Mouse (Mus musculus): ENCODE results near the gene Orc5. TPM values are rescaled to one million over a fixed set of nuclear protein-coding genes. Genes with fewer than 3 reads are reported as not detected.

Orc5 gene
- polyA plus RNA-seq, 1 experiment from 2014 or later, result 37.2 TPM

- no peak overlapping the region for H3K4me3 ChIP-seq
- 0 out of 2 replicates have a peak, but pooled peaks cover 4% of the 10 kb centered on the region for H3K36me3 ChIP-seq
- H3K4me1 ChIP-seq (replicated peaks), result no peaks in the 10 kb centered on the region
- no peak overlapping the region for H3K9ac ChIP-seq
- no peaks in the 10 kb centered on the region for H3K9me3 ChIP-seq
- no peak for ATAC-seq (ENCODE audit: low read depth)
- no peak overlapping the region for H3K27ac ChIP-seq (replicated peaks)
- H3K4me2 ChIP-seq, result no peak overlapping the region
- no peaks in the 10 kb centered on the region for H3K27me3 ChIP-seq
- WGBS, result 97% methylated on average over 4 of the region's 4 CpGs
Observed at GRCm38 (mm10) chr5:22557491-22558113, 7.4 kb upstream of the Orc5 start.

DNA sequence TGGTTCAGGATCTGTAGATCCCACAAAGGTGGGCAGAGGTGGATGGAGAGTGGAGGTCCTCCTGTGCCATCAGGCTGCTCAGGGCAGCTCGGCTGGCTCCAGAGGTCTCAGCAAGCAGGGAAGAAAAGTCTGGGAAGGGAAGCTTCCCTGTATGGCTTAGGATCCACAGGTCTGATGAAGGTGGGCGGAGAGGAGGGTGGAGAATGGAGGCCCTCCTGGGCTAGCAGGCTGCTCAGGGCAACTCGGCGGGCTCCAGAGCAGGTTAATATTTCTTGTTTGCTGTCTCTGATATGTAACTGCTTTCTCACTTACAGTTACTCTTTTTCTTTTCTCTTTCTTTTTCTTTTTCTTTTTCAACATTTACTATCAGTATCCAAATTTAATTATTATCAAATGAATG is 6.5 kb upstream of the Orc5 start:
- H3K36me3 ChIP-seq, result 0 out of 2 replicates have a peak, but pooled peaks cover 4% of the 10 kb centered on the region
- no peaks in the 10 kb centered on the region for H3K4me1 ChIP-seq (replicated peaks)
- H3K27me3 ChIP-seq, result no peaks in the 10 kb centered on the region
- H3K9ac ChIP-seq, result no peak overlapping the region
- no peak overlapping the region for H3K4me2 ChIP-seq
- no peak for ATAC-seq (ENCODE audit: low read depth)
- H3K4me3 ChIP-seq, result no peak overlapping the region
- H3K9me3 ChIP-seq, result no peaks in the 10 kb centered on the region
- H3K27ac ChIP-seq (replicated peaks), result no peak overlapping the region
- 87% methylated on average over 4 of the region's 4 CpGs for WGBS

- no peak overlapping the region for H3K9ac ChIP-seq
- no peaks in the 10 kb centered on the region for H3K36me3 ChIP-seq
- no peaks in the 10 kb centered on the region for H3K9me3 ChIP-seq
- ATAC-seq (ENCODE audit: low read depth), result no peak
- H3K4me2 ChIP-seq, result no peak overlapping the region
- WGBS, result 95% methylated on average over 14 of the region's 14 CpGs
- H3K27me3 ChIP-seq, result no peaks in the 10 kb centered on the region
- H3K27ac ChIP-seq (replicated peaks), result no peak overlapping the region
- peaks cover 15% of the 10 kb centered on the region for H3K4me1 ChIP-seq (replicated peaks)
- H3K4me3 ChIP-seq, result no peak overlapping the region
Observed at GRCm38 (mm10) chr5:22552233-22552765, 2.1 kb upstream of the Orc5 start.

- peak overlapping the region; percentile 79 for H3K4me2 ChIP-seq
- H3K4me1 ChIP-seq (replicated peaks), result peaks cover 15% of the 10 kb centered on the region
- H3K4me3 ChIP-seq, result peak overlapping the region; percentile 62
- WGBS, result 14% methylated on average over 11 of the region's 11 CpGs
- peak overlapping the region; percentile 78 for H3K9ac ChIP-seq
- H3K36me3 ChIP-seq, result peaks cover 22% of the 10 kb centered on the region
- no peak for ATAC-seq (ENCODE audit: low read depth)
- H3K27ac ChIP-seq (replicated peaks), result peak overlapping the region; percentile 81
- H3K27me3 ChIP-seq, result no peaks in the 10 kb centered on the region
- no peaks in the 10 kb centered on the region for H3K9me3 ChIP-seq
Observed at GRCm38 (mm10) chr5:22549366-22550032, 730 bp downstream of the Orc5 start.

DNA sequence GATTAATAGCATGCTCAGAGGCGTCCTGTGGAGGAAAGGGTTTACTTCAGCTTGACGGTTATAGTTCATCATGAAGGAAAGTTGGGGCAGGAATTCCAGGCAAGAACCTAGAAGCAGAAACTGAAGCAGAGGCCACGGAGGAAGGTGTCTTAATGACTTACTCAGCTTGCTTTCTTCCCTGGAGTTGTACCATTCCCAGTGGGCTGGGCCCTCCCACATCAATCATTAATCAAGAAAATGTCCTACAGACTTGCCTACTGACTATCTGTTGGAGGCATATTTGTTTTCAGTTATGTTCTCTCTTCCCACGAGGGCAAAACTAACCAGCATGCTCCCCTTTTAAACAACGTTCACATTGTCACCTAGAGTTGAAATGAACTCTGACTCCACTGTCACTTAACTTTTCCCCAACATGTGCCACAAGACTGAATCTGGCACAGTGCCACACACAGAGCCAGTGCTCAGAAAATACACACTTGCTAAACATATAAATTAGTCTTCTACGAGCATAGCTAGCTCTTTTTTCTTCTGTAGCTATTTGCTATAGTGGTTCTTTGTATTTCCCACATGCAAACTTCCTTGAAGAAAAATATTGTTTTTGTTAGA is 1.6 kb downstream of the Orc5 start:
- 71% methylated on average over 6 of the region's 6 CpGs for WGBS
- no peak for ATAC-seq (ENCODE audit: low read depth)
- peak overlapping the region; percentile 79 for H3K4me2 ChIP-seq
- H3K9ac ChIP-seq, result no peak overlapping the region
- no peaks in the 10 kb centered on the region for H3K9me3 ChIP-seq
- H3K36me3 ChIP-seq, result peaks cover 27% of the 10 kb centered on the region
- no peaks in the 10 kb centered on the region for H3K27me3 ChIP-seq
- H3K4me3 ChIP-seq, result 0 out of 2 replicates have a peak overlapping the region, but pooled peaks have one; percentile 62
- H3K4me1 ChIP-seq (replicated peaks), result peaks cover 15% of the 10 kb centered on the region
- no peak overlapping the region for H3K27ac ChIP-seq (replicated peaks)

DNA sequence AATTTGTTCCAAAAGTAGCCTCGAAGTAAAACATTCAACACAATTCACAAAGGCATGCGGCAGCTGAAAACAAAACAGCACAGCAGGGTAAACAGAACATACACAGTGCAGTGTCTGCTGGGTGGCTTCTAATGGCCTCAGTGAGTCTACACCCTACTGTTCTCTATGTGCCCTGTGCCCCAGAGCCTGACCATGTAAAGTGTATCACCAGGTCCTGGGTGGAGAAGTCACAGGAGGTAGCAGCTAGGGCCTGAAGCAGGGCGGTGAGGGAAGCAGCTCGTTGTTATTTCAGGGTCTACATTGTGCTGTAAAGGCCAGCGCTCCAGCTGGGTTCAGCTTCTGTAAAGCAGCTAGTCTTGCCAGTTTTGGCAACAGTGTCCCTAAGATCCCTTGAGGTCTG is 3.7 kb downstream of the Orc5 start:
- no peaks in the 10 kb centered on the region for H3K9me3 ChIP-seq
- H3K9ac ChIP-seq, result no peak overlapping the region
- 94% methylated on average over 5 of the region's 5 CpGs for WGBS
- H3K4me2 ChIP-seq, result no peak overlapping the region
- no peak overlapping the region for H3K27ac ChIP-seq (replicated peaks)
- no peak overlapping the region for H3K4me3 ChIP-seq
- H3K36me3 ChIP-seq, result peaks cover 35% of the 10 kb centered on the region
- H3K27me3 ChIP-seq, result no peaks in the 10 kb centered on the region
- peaks cover 15% of the 10 kb centered on the region for H3K4me1 ChIP-seq (replicated peaks)
- no peak for ATAC-seq (ENCODE audit: low read depth)

GRCm38 (mm10) chr5:22545305-22545704 is 4.9 kb downstream of the Orc5 start:
- Histone ChIP-seq H3K4me1 (replicated peaks) (peaks cover 15% of the 10 kb centered on the region), H3K36me3 (peaks cover 45% of the 10 kb centered on the region), H3K4me3 (no peak overlapping the region), H3K27me3 (no peaks in the 10 kb centered on the region), H3K9me3 (no peaks in the 10 kb centered on the region), H3K27ac (replicated peaks) (no peak overlapping the region), H3K9ac (no peak overlapping the region), H3K4me2 (no peak overlapping the region)
- ATAC-seq (ENCODE audit: low read depth), result no peak

DNA sequence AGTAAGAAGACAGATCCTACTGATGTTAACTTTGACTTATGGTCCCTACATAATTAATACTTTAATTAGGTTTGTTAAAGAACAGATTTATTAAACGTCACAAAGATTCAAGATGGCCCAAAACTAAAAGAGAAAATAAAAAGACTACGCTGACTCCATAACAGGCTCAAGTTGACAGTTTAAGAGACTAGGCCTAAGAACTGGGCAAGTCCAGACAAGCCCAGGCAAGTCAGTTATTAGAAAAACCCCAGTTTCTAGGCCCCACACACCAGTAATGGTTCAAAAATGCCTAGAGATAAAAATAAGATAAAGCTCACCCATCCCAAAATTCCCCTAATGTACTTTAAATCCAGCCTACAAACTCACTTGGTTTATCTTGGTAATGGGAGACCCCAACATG is 7.6 kb downstream of the Orc5 start:
- Histone ChIP-seq H3K4me1 (replicated peaks) (no peaks in the 10 kb centered on the region), H3K4me3 (no peak overlapping the region), H3K27me3 (no peaks in the 10 kb centered on the region), H3K9me3 (no peaks in the 10 kb centered on the region), H3K36me3 (peaks cover 61% of the 10 kb centered on the region), H3K27ac (replicated peaks) (no peak overlapping the region), H3K4me2 (no peak overlapping the region), H3K9ac (no peak overlapping the region)
- 100% methylated on average over 2 of the region's 2 CpGs for WGBS
- no peak for ATAC-seq (ENCODE audit: low read depth)

- peaks cover 57% of the 10 kb centered on the region for H3K36me3 ChIP-seq
- ATAC-seq (ENCODE audit: low read depth), result no peak
- H3K9ac ChIP-seq, result no peak overlapping the region
- no peaks in the 10 kb centered on the region for H3K9me3 ChIP-seq
- no peak overlapping the region for H3K4me3 ChIP-seq
- no peak overlapping the region for H3K27ac ChIP-seq (replicated peaks)
- H3K4me1 ChIP-seq (replicated peaks), result no peaks in the 10 kb centered on the region
- WGBS, result 88% methylated on average over 7 of the region's 7 CpGs
- no peaks in the 10 kb centered on the region for H3K27me3 ChIP-seq
- H3K4me2 ChIP-seq, result no peak overlapping the region
Observed at GRCm38 (mm10) chr5:22538996-22539600, 11.1 kb downstream of the Orc5 start.

DNA sequence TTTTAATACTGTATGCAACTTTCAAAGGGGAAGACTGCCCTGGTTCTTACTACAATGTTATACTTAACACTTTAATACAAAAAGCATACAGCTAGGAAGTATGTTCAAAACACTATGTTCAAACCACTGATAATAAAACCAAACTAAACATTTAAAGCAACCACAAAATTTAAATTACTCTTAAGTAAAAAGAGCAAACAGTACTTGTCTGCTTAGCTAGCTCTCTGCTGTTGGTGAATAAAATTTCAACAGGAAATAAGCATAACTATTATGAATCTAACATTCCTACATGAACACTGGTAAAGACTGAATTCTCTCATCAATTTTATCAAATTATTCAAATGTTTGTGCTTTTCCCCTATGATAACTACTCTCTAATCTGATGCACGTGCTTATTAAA is 13.5 kb downstream of the Orc5 start:
- H3K4me2 ChIP-seq, result no peak overlapping the region
- H3K27me3 ChIP-seq, result no peaks in the 10 kb centered on the region
- WGBS, result 95% methylated on average over 1 of the region's 1 CpGs
- H3K9ac ChIP-seq, result no peak overlapping the region
- no peak overlapping the region for H3K27ac ChIP-seq (replicated peaks)
- H3K9me3 ChIP-seq, result no peaks in the 10 kb centered on the region
- no peak overlapping the region for H3K4me3 ChIP-seq
- ATAC-seq (ENCODE audit: low read depth), result no peak
- H3K4me1 ChIP-seq (replicated peaks), result no peaks in the 10 kb centered on the region
- H3K36me3 ChIP-seq, result peaks cover 50% of the 10 kb centered on the region

- Histone ChIP-seq H3K4me2 (no peak overlapping the region), H3K9me3 (no peaks in the 10 kb centered on the region), H3K36me3 (peaks cover 47% of the 10 kb centered on the region), H3K4me1 (replicated peaks) (no peaks in the 10 kb centered on the region), H3K27me3 (no peaks in the 10 kb centered on the region), H3K9ac (no peak overlapping the region), H3K4me3 (no peak overlapping the region), H3K27ac (replicated peaks) (no peak overlapping the region)
- no peak for ATAC-seq (ENCODE audit: low read depth)
- 92% methylated on average over 5 of the region's 5 CpGs for WGBS
Observed at GRCm38 (mm10) chr5:22532571-22532970, 17.7 kb downstream of the Orc5 start.

- 87% methylated on average over 4 of the region's 4 CpGs for WGBS
- ATAC-seq (ENCODE audit: low read depth), result no peak
- Histone ChIP-seq H3K27ac (replicated peaks) (no peak overlapping the region), H3K4me3 (no peak overlapping the region), H3K4me2 (no peak overlapping the region), H3K4me1 (replicated peaks) (no peaks in the 10 kb centered on the region), H3K27me3 (no peaks in the 10 kb centered on the region), H3K36me3 (peaks cover 51% of the 10 kb centered on the region), H3K9ac (no peak overlapping the region), H3K9me3 (no peaks in the 10 kb centered on the region)
Observed at GRCm38 (mm10) chr5:22522612-22523011, 27.6 kb downstream of the Orc5 start.

All from neural tube, embryonic 13.5 days (tissue).